Mouse (Mus musculus) heart, embryonic 11.5 days (tissue): ENCODE results near the gene Kcnj6. TPM values are rescaled to one million over a fixed set of nuclear protein-coding genes. Genes with fewer than 3 reads are reported as not detected.

Experiments
- ATAC-seq: fragments of 200-750 bp; cut with Nextera tagmentation; replicated peaks from 2 replicates; pipeline ENCODE4 v1.8.0; 2017; ENCODE audit warnings: moderate library complexity; ENCODE audit not compliant: insufficient number of reproducible peaks, low FRiP score, low TSS enrichment
- H3K27ac ChIP-seq: fragments of 300-500 bp; sonication (generic); 2 replicates; pipeline ENCODE4 v1.5.1; 2014; ENCODE audit warnings: mild to moderate bottlenecking, low read depth, low read length
- H3K27me3 ChIP-seq: fragments of 300-500 bp; sonication (generic); 2 replicates; pipeline ENCODE4 v1.6.1; 2014; ENCODE audit warnings: mild to moderate bottlenecking, low read length, mixed read lengths; ENCODE audit not compliant: control insufficient read depth, insufficient read depth
- H3K36me3 ChIP-seq: fragments of 300-500 bp; sonication (generic); 2 replicates; pipeline ENCODE4 v1.6.1; 2014; ENCODE audit warnings: mild to moderate bottlenecking, low read length, moderate library complexity, mixed read lengths; ENCODE audit not compliant: control insufficient read depth, insufficient read depth
- H3K4me1 ChIP-seq: fragments of 300-500 bp; sonication (generic); 2 replicates; pipeline ENCODE4 v1.6.1; 2014; ENCODE audit warnings: low read length; ENCODE audit not compliant: control insufficient read depth, insufficient read depth
- H3K4me2 ChIP-seq: fragments of 300-500 bp; sonication (generic); 2 replicates; pipeline ENCODE4 v1.6.1; 2014; ENCODE audit warnings: mild to moderate bottlenecking, moderate library complexity
- H3K4me3 ChIP-seq: fragments of 300-500 bp; sonication (generic); 2 replicates; pipeline ENCODE4 v1.5.1; 2014; ENCODE audit warnings: low read depth, low read length
- H3K9ac ChIP-seq: fragments of 300-500 bp; sonication (generic); 2 replicates; pipeline ENCODE4 v1.6.1; 2014; ENCODE audit warnings: mild to moderate bottlenecking, low read depth, low read length, moderate library complexity
- H3K9me3 ChIP-seq: fragments of 300-500 bp; sonication (generic); replicated peaks from 2 replicates; pipeline ENCODE4 v1.6.1; 2016; ENCODE audit warnings: low read length; ENCODE audit not compliant: control insufficient read depth
- WGBS: fragments of 180-500 bp; shearing (Covaris S2); extraction: QIAGEN DNeasy Blood & Tissue Kit; methylation state at CpG from one replicate; pipeline ENCODE4 v1.1.7; 2014; ENCODE audit not compliant: insufficient replicate concordance; 5-methylcytosine and 5-hydroxymethylcytosine counted together
- polyA plus RNA-seq: library from polyadenylated mRNA; unstranded; fragments of >200 nt; fragmentation: Nextera tagmentation; extraction: Ambion mirVana; gene quantifications from 2 replicates; pipeline ENCODE4 v1.2.1, GENCODE M21; 2014

The Kcnj6 gene
- polyA plus RNA-seq, 1 experiment from 2014 or later, result 0.19 TPM

DNA sequence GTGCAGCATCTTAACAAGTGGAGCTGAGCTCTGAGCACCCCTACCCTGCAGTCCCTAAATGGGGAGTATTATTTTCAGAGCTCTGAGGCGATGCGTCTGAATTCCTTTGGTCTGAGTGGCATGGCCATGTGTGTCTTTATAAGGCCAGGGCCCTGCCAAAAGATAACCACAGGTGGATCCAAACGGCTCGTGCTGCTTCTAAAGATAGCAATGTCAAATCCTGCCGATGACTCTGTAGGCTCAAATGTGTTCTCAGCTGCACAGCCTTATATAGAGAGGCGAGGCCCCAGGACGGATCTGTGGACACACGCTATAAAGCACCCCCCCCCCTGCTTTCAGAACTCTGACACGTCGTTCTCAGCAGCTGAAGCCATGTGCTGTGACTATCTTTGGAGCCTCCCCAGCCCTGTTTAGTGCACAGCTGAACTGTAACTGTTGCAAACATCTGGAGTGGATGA, 275.9 kb downstream of the Kcnj6 start:
- H3K4me3 ChIP-seq, result peak overlapping the region; percentile 39
- H3K27ac ChIP-seq, result peak overlapping the region; percentile 98
- peak overlapping the region; percentile 61 for H3K4me2 ChIP-seq

DNA sequence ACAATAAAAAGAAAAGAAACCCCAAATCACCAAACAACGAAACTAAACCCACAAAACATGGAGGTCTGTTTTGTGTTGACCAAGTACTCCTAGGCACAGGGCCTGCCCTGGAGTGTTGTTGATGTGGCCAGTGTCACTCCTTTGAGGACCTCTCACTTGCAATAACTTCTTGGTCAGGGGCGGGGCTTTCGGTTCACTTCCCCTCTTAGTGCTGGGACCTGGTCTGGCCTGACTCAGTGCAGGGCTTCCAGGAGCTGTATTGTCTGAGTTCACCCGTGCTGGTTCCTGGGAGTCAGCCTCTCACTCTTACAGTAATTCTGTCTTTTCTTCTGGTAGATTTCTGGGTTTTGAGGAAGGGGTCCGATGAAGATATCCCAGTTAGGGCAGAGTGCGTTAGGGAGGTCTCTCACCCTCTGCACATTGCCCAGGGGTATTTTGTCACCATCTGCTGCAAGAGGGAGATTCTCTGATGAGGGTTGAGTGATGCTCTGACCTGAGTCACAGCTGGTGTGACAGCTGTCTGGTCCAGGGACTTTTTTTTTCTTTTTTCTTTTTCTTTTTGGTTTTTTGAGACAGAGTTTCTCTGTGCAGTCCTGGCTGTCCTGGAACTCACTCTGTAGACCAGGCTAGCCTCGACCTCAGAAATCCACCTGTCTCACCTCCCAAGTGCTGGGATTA, 276.9 kb downstream of the Kcnj6 start:
- no peak overlapping the region for H3K4me3 ChIP-seq
- 54% methylated on average over 7 of the region's 7 CpGs for WGBS
- no peak for ATAC-seq
- peak overlapping the region; percentile 61 for H3K4me2 ChIP-seq
- peak overlapping the region; percentile 67 for H3K9ac ChIP-seq
- H3K4me1 ChIP-seq, result peaks cover 25% of the 10 kb centered on the region
- no peaks in the 10 kb centered on the region for H3K27me3 ChIP-seq
- peak overlapping the region; percentile 98 for H3K27ac ChIP-seq
- no peaks in the 10 kb centered on the region for H3K36me3 ChIP-seq
- H3K9me3 ChIP-seq, result no peaks in the 10 kb centered on the region; the same call in 1 of the 2 replicates

More for the DNA sequence above, 275.9 kb downstream of the Kcnj6 start:
- no peaks in the 10 kb centered on the region; the same call in 1 of the 2 replicates for H3K9me3 ChIP-seq
- ATAC-seq, result peak; percentile 36; the same call in 1 of the 2 replicates
- WGBS, result 43% methylated on average over 10 of the region's 10 CpGs
- no peaks in the 10 kb centered on the region for H3K27me3 ChIP-seq
- no peaks in the 10 kb centered on the region for H3K36me3 ChIP-seq
- peak overlapping the region; percentile 78 for H3K9ac ChIP-seq
- peaks cover 25% of the 10 kb centered on the region for H3K4me1 ChIP-seq

DNA sequence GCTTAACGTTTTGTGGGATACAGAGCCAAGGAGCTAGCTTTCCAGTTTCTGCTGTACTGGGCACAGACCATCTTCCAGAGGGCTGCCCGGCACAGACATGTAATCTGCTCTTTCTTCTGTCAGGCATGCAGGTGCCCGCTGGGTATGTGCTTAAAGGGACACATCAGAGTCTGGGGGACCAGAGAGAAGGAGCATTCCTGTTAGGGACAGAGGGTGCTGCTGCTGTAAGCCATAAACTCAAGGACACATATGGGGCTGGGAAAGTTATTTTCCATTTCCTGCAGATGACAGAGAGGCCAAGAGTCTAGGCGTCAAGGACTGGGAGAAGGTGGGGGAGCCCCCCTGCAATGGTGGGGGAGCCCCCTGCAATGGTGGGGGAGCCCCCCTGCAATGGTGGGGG, 278.0 kb downstream of the Kcnj6 start:
- no peaks in the 10 kb centered on the region; the same call in 1 of the 2 replicates for H3K9me3 ChIP-seq
- no peaks in the 10 kb centered on the region for H3K27me3 ChIP-seq
- H3K4me2 ChIP-seq, result no peak overlapping the region
- H3K9ac ChIP-seq, result no peak overlapping the region
- H3K36me3 ChIP-seq, result no peaks in the 10 kb centered on the region
- H3K4me1 ChIP-seq, result peaks cover 19% of the 10 kb centered on the region
- H3K4me3 ChIP-seq, result no peak overlapping the region
- ATAC-seq, result no peak
- 62% methylated on average over 4 of the region's 4 CpGs for WGBS
- H3K27ac ChIP-seq, result peak overlapping the region; percentile 32

GRCm38 (mm10) chr16:94718919-94719318, 278.6 kb downstream of the Kcnj6 start:
- 0 out of 2 replicates have a peak overlapping the region, but pooled peaks have one; percentile 36 for H3K9ac ChIP-seq
- H3K4me3 ChIP-seq, result no peak overlapping the region
- H3K4me1 ChIP-seq, result peaks cover 20% of the 10 kb centered on the region
- no peak overlapping the region for H3K4me2 ChIP-seq
- no peak for ATAC-seq
- no peaks in the 10 kb centered on the region for H3K27me3 ChIP-seq
- H3K9me3 ChIP-seq, result no peaks in the 10 kb centered on the region; the same call in 1 of the 2 replicates
- no peaks in the 10 kb centered on the region for H3K36me3 ChIP-seq
- WGBS, result 48% methylated on average over 4 of the region's 4 CpGs
- H3K27ac ChIP-seq, result peak overlapping the region; percentile 42

DNA sequence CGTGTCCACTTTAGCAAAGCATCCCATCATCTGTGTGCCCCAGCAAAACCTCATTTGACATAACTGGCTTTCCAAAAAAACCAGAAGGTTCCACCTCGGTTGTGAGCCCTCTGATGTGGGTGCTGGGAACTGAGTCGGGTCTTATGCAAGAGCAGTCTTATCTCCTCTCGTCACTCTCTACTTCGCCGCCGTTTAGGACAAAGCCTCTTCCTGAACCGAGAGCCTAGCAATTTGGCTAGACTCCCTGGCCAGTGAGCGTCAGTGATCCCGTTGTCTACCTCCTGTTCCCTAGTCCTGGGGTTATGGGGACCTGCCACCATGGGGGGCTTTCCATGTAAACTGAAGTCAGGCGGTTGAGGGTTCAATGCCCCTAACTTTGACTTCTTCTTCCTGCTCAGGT, 280.4 kb downstream of the Kcnj6 start:
- Histone ChIP-seq H3K27me3 (no peaks in the 10 kb centered on the region), H3K9ac (no peak overlapping the region), H3K36me3 (no peaks in the 10 kb centered on the region), H3K9me3 (no peaks in the 10 kb centered on the region; the same call in 1 of the 2 replicates), H3K4me2 (no peak overlapping the region), H3K27ac (no peak overlapping the region), H3K4me1 (peaks cover 23% of the 10 kb centered on the region), H3K4me3 (no peak overlapping the region)
- no peak for ATAC-seq
- WGBS, result 88% methylated on average over 11 of the region's 11 CpGs

- H3K27ac ChIP-seq, result no peak overlapping the region
- no peaks in the 10 kb centered on the region; the same call in 1 of the 2 replicates for H3K9me3 ChIP-seq
- H3K27me3 ChIP-seq, result no peaks in the 10 kb centered on the region
- H3K36me3 ChIP-seq, result no peaks in the 10 kb centered on the region
- H3K4me3 ChIP-seq, result no peak overlapping the region
- H3K4me2 ChIP-seq, result no peak overlapping the region
- 62% methylated on average over 14 of the region's 14 CpGs for WGBS
- ATAC-seq, result no peak
- peaks cover 19% of the 10 kb centered on the region for H3K4me1 ChIP-seq
- H3K9ac ChIP-seq, result no peak overlapping the region
These were observed 283.0 kb downstream of the Kcnj6 start for GRCm38 (mm10) chr16:94714483-94714882.

- no peak overlapping the region for H3K27ac ChIP-seq
- peak overlapping the region; percentile 73 for H3K4me2 ChIP-seq
- ATAC-seq, result peak; percentile 69
- WGBS, result 10% methylated on average over 25 of the region's 25 CpGs
- peak overlapping the region; percentile 35 for H3K4me3 ChIP-seq
- H3K36me3 ChIP-seq, result no peaks in the 10 kb centered on the region
- peaks cover 10% of the 10 kb centered on the region; the same call in 1 of the 2 replicates for H3K4me1 ChIP-seq
- H3K27me3 ChIP-seq, result no peaks in the 10 kb centered on the region
- no peaks in the 10 kb centered on the region; the same call in 1 of the 2 replicates for H3K9me3 ChIP-seq
- peak overlapping the region; percentile 63; the same call in 1 of the 2 replicates for H3K9ac ChIP-seq
These were observed 283.9 kb downstream of the Kcnj6 start for GRCm38 (mm10) chr16:94713480-94714094.

DNA sequence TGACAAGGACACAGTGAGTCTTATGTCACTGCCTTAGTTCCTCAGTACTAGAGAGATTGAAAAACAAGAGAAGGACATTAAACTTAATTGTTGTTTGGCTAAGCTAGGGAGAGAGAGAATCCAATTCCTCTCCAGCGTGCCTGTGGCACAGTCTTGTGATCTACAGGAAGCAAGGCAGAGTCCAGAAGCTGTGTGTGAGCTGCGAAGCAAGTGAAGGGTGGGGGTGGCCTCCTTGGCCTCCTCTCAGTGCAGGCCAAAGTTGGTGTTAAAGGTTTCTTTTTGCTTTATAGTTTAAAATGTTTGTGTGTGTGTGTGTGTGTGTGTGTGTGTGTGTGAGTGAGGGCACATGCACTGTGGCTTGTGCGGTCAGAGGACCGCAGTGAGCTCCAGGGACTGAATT, 295.5 kb downstream of the Kcnj6 start:
- H3K9ac ChIP-seq, result no peak overlapping the region
- no peaks in the 10 kb centered on the region for H3K9me3 ChIP-seq
- H3K4me1 ChIP-seq, result no peaks in the 10 kb centered on the region
- no peak overlapping the region for H3K4me3 ChIP-seq
- WGBS, result 82% methylated on average over 4 of the region's 4 CpGs
- no peaks in the 10 kb centered on the region for H3K27me3 ChIP-seq
- no peak for ATAC-seq
- H3K4me2 ChIP-seq, result no peak overlapping the region
- no peak overlapping the region for H3K27ac ChIP-seq
- no peaks in the 10 kb centered on the region for H3K36me3 ChIP-seq
